Mouse (Mus musculus): ENCODE measurements around the gene Dnajb2. TPM values are rescaled to one million over a fixed set of nuclear protein-coding genes. Genes with fewer than 3 reads are reported as not detected.

The Dnajb2 gene
- total and polyA plus RNA-seq, 3 experiments = 6.8 to 15.2 (median 13.8) TPM

DNA sequence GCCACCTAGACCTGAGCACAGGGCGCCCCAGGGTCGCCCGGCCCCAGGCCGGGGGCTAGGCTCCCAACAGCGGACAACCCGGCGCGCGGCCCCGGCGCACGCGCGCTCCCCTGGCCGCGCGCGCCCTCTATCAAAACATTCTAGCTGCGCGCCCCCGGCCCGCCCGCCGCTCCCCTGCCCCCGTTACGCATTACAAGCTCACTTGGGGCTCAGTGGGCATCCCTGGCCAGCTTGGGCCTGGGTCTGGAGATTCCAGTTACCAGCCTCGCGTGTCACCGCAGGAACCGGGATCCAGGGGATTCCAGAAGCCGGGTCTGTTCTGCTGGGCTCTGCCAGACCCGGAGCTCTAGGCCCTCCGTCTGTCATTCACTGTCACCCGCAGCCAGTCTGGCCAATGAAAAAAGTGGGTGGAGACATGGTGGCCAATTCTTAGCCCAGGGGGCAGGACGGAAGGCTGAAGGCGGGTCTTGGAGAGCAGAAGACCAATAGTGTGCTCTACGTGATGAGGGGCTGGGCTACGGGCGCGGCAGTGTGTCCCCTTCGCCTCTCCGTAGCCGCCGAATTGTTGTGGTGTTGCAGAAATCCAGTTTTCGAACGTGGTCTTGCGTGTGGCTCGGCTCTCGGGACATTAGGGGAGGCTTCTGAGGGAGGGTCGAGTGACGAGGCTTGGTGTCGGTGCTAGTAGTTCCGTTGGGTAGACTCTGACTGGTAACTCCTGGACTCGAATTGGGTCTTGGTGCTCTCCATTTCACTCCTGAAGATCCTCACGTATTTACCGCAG, 44.4 kb upstream of the Dnajb2 start, which contains the start of the genes Ankzf1 and Atg9a:
TSS of gene Ankzf1 (plus strand) at position 530 of the 781 bp plus-strand sequence.
TSS of gene Atg9a (minus strand) at position 575 of the 781 bp plus-strand sequence.
- H3K27ac ChIP-seq (ENCODE audit: insufficient read depth, low read depth) = peak within 1 kb of the TSS; percentile 93
- TF ChIP-seq NELFE (IDR thresholded peaks at IDR 0.05; ENCODE audit: low read depth, low read length) (peak; percentile 78), TBP (conservative IDR thresholded peaks at IDR 0.05; ENCODE audit: low read depth, low read length) (peak; percentile 44; the same call in 1 of the 2 replicates), MAFK (IDR thresholded peaks at IDR 0.05; ENCODE audit: insufficient replicate concordance, low read length) (no peak), NRF1 (IDR thresholded peaks at IDR 0.05; ENCODE audit: low read depth, low read length) (peak; percentile 62), MAZ (IDR thresholded peaks at IDR 0.05; ENCODE audit: low read depth, low read length) (peak; percentile 68; the same call in 1 of the 2 replicates), ZMIZ1 (IDR thresholded peaks at IDR 0.05; ENCODE audit: low read depth, low read length) (peak; percentile 69; the same call in 1 of the 2 replicates), MEF2A (IDR thresholded peaks at IDR 0.05; ENCODE audit: borderline replicate concordance, low read depth, low read length) (peak; percentile 52; the same call in 1 of the 2 replicates), IRF4 (IDR thresholded peaks at IDR 0.05; ENCODE audit: low read depth, low read length) (0 out of 2 replicates have a peak, but pooled peaks have one; percentile 7), MXI1 (IDR thresholded peaks at IDR 0.05; ENCODE audit: low read depth, low read length) (peak; percentile 92), MYC (IDR thresholded peaks at IDR 0.05; ENCODE audit: low read depth, low read length) (peak; percentile 75; the same call in 1 of the 2 replicates), EP300 (IDR thresholded peaks at IDR 0.05; ENCODE audit: low read length) (no peak), MAX (IDR thresholded peaks at IDR 0.05; ENCODE audit: low read length) (0 out of 2 replicates have a peak, but pooled peaks have one; percentile 38), SIN3A (IDR thresholded peaks at IDR 0.05; ENCODE audit: low read length) (peak; percentile 90), RCOR1 (conservative IDR thresholded peaks at IDR 0.05; ENCODE audit: low read depth, low read length) (no peak), CHD1 (IDR thresholded peaks at IDR 0.05; ENCODE audit: low read depth, low read length) (no peak), POLR2AphosphoS2 (IDR thresholded peaks at IDR 0.05; ENCODE audit: low read depth, low read length) (peak; percentile 72), KAT2A (IDR thresholded peaks at IDR 0.05; ENCODE audit: insufficient replicate concordance, low read length) (peak; percentile 51; the same call in 1 of the 2 replicates), HCFC1 (IDR thresholded peaks at IDR 0.05; ENCODE audit: low read depth, low read length) (peak; percentile 78), TCF12 (IDR thresholded peaks at IDR 0.05; ENCODE audit: low read depth, low read length) (peak; percentile 51), POLR2A (IDR thresholded peaks at IDR 0.05; ENCODE audit: low read depth, low read length) (peak; percentile 63; the same call in 1 of the 2 replicates), ELF1 (IDR thresholded peaks at IDR 0.05; ENCODE audit: low read depth, low read length) (peak; percentile 67; the same call in 1 of the 2 replicates), ETS1 (conservative IDR thresholded peaks at IDR 0.05; ENCODE audit: low read depth, low read length) (no peak), CHD2 (IDR thresholded peaks at IDR 0.05; ENCODE audit: low read length) (peak; percentile 86)
- H3K4me1 ChIP-seq (ENCODE audit: control insufficient read depth in 1 of 2, insufficient read depth in 2 of 2) = peaks cover 10 to 38% of the 10 kb centered on the region in 2 experiments
- peaks cover 18 to 54% of the 10 kb centered on the region in 2 experiments for H3K36me3 ChIP-seq (replicated peaks in 1 of 2; ENCODE audit: control insufficient read depth in 1 of 2, insufficient read depth in 1 of 2, low read length in 1 of 2)
- in situ Hi-C loops (cut with MboI; ENCODE audit: low pct_ligation_motif_present, low pct_unique_long_range_greater_than_20kb, low sequenced_read_pairs) (no loop called here), dilution Hi-C loops (cut with MboI; ENCODE audit: extremely low pct_ligation_motif_present, extremely low pct_unique_long_range_greater_than_20kb, low sequenced_read_pairs) (no loop called here)
- H3K9ac ChIP-seq (ENCODE audit: insufficient read depth, low read depth) = peak within 1 kb of the TSS; percentile 90
- peak within 1 kb of the TSS; percentile 86 for H3K4me2 ChIP-seq (ENCODE audit: insufficient read depth, low read depth, poor library complexity, severe bottlenecking)
- peak; percentile 98 for DNase-seq (ENCODE audit: extremely low read depth)
- H3K9me3 ChIP-seq (replicated peaks; ENCODE audit: low read length) = no peaks in the 10 kb centered on the region
- no peaks in the 10 kb centered on the region for H3K79me2 ChIP-seq (replicated peaks; ENCODE audit: control insufficient read depth, extremely low read depth, insufficient read depth, poor library complexity, severe bottlenecking)
- H3K4me3 ChIP-seq (replicated peaks in 1 of 3; ENCODE audit: low read depth in 2 of 3, low read length in 2 of 3, poor library complexity in 1 of 3) = peak within 1 kb of the TSS; percentile 89 to 98 (median 97)
- no peaks in the 10 kb centered on the region for H3K27me3 ChIP-seq (replicated peaks)

Data from CH12.LX (cell line).